Mouse (Mus musculus): ENCODE data around the gene Rgs14. TPM values are rescaled to one million over a fixed set of nuclear protein-coding genes. Genes with fewer than 3 reads are reported as not detected.

Gene Rgs14
- polyA plus RNA-seq, 1 experiment from 2014 or later = 0.56 TPM

DNA sequence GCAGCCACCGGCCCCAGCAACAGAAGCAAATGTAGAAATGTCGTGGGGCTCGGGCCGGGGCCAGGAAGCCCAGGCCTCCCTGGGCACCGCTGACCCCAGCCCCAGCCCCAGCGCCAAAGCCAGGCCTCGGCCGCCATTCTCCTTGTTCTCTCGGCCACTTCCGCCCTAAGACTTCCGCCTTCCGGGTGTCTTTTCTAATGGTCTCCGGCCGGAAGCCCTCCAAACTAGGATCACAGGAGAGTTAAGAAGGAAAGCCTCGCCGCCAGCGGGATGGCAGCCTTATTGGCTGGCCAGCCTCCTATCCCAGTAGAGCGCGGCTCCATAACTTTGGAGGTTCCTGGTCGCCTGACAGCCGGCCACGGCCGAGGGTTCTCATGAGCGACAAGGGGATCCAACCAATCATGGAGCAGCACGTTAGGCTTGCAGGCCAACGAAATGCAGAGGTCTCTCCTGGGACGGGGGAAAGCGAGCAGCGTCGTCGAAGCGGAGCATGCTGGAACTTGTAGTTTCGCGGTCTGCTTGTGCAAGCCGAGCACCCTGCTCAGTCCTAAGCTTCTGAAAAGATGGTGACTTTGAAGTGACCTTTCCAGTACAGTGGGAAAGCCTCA lies 7.0 kb upstream of the Rgs14 start, which contains the start of gene Lman2:
Gene Lman2 (minus strand): TSS at position 331 of the 608 bp plus-strand sequence.
- under 1% methylated on average over 35 of the region's 35 CpGs for WGBS
- no peaks in the 10 kb centered on the region; the same call in 1 of the 2 replicates for H3K27me3 ChIP-seq (ENCODE audit: control insufficient read depth, insufficient read depth, low read length)
- no peaks in the 10 kb centered on the region for H3K36me3 ChIP-seq (replicated peaks; ENCODE audit: control insufficient read depth, insufficient read depth, low read depth, low read length)
- peak; percentile 98 for ATAC-seq (replicated peaks; ENCODE audit: insufficient number of reproducible peaks, low FRiP score, low TSS enrichment, low read depth)
- peak within 1 kb of the TSS; percentile 80 for H3K27ac ChIP-seq (replicated peaks; ENCODE audit: low read depth, low read length)
- peak; percentile 100 for DNase-seq (ENCODE audit: low spot score)
- H3K4me1 ChIP-seq (ENCODE audit: control insufficient read depth, insufficient read depth, low read length) = no peaks in the 10 kb centered on the region; the same call in 1 of the 2 replicates
- H3K9me3 ChIP-seq (replicated peaks; ENCODE audit: control insufficient read depth, low read length) = no peaks in the 10 kb centered on the region
- peak within 1 kb of the TSS; percentile 87 for H3K9ac ChIP-seq (replicated peaks; ENCODE audit: low read length)
- H3K4me2 ChIP-seq (ENCODE audit: low read depth, low read length) = peak within 1 kb of the TSS; percentile 74
- H3K4me3 ChIP-seq (ENCODE audit: low read depth, low read length) = peak within 1 kb of the TSS; percentile 98

DNA sequence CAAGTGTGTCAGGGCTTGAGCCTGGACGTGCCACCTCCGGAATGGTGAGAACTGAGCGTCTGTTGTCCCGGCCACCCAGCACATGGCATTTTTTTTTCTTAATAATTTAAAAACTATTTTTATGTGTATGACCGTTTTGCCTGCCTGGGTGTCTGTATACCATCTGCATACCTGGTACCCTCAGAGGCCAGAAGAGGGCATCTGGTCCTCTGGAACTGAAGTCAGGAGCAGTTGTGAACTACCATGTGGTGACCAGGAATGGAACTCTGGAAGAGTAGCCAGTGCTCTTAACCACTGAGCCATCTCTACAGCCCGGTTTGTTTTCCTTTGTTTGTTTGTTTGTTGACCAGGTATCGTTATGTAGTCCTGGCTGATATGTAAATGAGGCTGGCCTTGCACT lies 1.1 kb upstream of the Rgs14 start:
- Histone ChIP-seq H3K9ac (replicated peaks; ENCODE audit: low read length) (no peak overlapping the region), H3K4me2 (ENCODE audit: low read depth, low read length) (no peak overlapping the region), H3K4me3 (ENCODE audit: low read depth, low read length) (no peak overlapping the region), H3K36me3 (replicated peaks; ENCODE audit: control insufficient read depth, insufficient read depth, low read depth, low read length) (no peaks in the 10 kb centered on the region), H3K27ac (replicated peaks; ENCODE audit: low read depth, low read length) (no peak overlapping the region), H3K9me3 (replicated peaks; ENCODE audit: control insufficient read depth, low read length) (no peaks in the 10 kb centered on the region), H3K4me1 (ENCODE audit: control insufficient read depth, insufficient read depth, low read length) (no peaks in the 10 kb centered on the region), H3K27me3 (ENCODE audit: control insufficient read depth, insufficient read depth, low read length) (no peaks in the 10 kb centered on the region)
- 79% methylated on average over 7 of the region's 7 CpGs for WGBS
- ATAC-seq (replicated peaks; ENCODE audit: insufficient number of reproducible peaks, low FRiP score, low TSS enrichment, low read depth) (no peak), DNase-seq (ENCODE audit: low spot score) (no peak)

DNA sequence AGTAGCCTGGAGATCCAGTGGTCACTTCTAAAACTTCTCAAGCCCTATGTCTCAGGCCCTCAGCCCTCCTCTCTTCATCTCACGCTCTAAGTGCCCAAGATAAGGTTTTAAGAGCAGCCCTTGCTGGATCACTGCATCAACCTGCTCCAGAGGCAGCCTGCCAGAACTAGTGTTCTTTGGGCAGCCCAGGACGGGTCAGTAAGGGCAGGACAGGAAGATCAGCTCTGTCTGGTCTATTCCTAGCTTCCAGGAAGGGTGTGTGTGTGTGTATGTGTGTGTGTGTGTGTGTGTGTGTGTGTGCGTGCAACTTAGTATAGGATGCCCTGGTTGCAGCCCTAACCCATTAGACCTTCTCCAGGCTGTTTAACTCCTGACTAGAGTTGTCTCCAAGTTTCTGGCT lies 702 bp downstream of the Rgs14 start:
- Histone ChIP-seq H3K27me3 (ENCODE audit: control insufficient read depth, insufficient read depth, low read length) (no peaks in the 10 kb centered on the region), H3K36me3 (replicated peaks; ENCODE audit: control insufficient read depth, insufficient read depth, low read depth, low read length) (no peaks in the 10 kb centered on the region), H3K4me2 (ENCODE audit: low read depth, low read length) (no peak overlapping the region), H3K4me3 (ENCODE audit: low read depth, low read length) (no peak overlapping the region), H3K9ac (replicated peaks; ENCODE audit: low read length) (no peak overlapping the region), H3K9me3 (replicated peaks; ENCODE audit: control insufficient read depth, low read length) (no peaks in the 10 kb centered on the region), H3K4me1 (ENCODE audit: control insufficient read depth, insufficient read depth, low read length) (no peaks in the 10 kb centered on the region), H3K27ac (replicated peaks; ENCODE audit: low read depth, low read length) (no peak overlapping the region)
- DNase-seq (ENCODE audit: low spot score) (no peak), ATAC-seq (replicated peaks; ENCODE audit: insufficient number of reproducible peaks, low FRiP score, low TSS enrichment, low read depth) (no peak)
- 67% methylated on average over 3 of the region's 3 CpGs for WGBS

DNA sequence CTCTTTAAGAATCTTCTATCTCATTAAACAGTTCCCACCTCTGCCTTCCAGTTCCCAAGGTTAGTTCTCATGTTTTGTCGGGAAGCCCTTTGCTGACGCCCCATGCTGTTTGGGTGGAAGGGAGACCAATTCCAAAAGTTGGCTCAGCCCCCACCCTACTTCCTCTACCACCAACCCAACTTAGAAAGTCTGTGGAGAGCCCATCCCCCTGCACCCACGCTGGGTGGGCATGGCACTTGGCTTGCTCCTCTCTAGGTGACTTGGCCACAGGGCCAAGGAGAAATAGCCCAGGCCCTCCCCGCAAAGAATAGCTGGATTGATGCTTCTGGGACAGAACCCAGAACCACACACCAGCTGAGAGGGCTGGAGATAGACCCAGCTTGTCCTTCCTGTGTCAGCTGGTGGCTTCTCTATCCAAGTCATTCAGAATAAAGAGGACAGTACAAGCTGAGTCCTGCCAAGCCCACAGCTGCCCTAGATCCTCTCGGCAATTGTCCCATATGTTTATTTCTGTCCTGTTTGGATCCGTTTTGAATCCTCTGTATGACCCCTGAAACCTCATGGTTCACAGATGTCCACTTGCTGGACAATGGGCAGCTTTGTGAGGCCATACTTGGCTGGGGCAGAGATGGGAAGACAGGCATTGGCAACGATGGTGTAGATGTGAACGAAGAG lies 1.6 kb downstream of the Rgs14 start:
- no peak overlapping the region for H3K9ac ChIP-seq (replicated peaks; ENCODE audit: low read length)
- no peaks in the 10 kb centered on the region for H3K27me3 ChIP-seq (ENCODE audit: control insufficient read depth, insufficient read depth, low read length)
- no peak overlapping the region for H3K27ac ChIP-seq (replicated peaks; ENCODE audit: low read depth, low read length)
- no peak overlapping the region for H3K4me3 ChIP-seq (ENCODE audit: low read depth, low read length)
- no peaks in the 10 kb centered on the region for H3K9me3 ChIP-seq (replicated peaks; ENCODE audit: control insufficient read depth, low read length)
- no peak for DNase-seq (ENCODE audit: low spot score)
- no peaks in the 10 kb centered on the region for H3K4me1 ChIP-seq (ENCODE audit: control insufficient read depth, insufficient read depth, low read length)
- no peak for ATAC-seq (replicated peaks; ENCODE audit: insufficient number of reproducible peaks, low FRiP score, low TSS enrichment, low read depth)
- no peak overlapping the region for H3K4me2 ChIP-seq (ENCODE audit: low read depth, low read length)
- WGBS = 54% methylated on average over 8 of the region's 8 CpGs
- no peaks in the 10 kb centered on the region for H3K36me3 ChIP-seq (replicated peaks; ENCODE audit: control insufficient read depth, insufficient read depth, low read depth, low read length)

- Histone ChIP-seq H3K36me3 (replicated peaks; ENCODE audit: control insufficient read depth, insufficient read depth, low read depth, low read length) (no peaks in the 10 kb centered on the region), H3K27me3 (ENCODE audit: control insufficient read depth, insufficient read depth, low read length) (no peaks in the 10 kb centered on the region), H3K4me1 (ENCODE audit: control insufficient read depth, insufficient read depth, low read length) (no peaks in the 10 kb centered on the region), H3K27ac (replicated peaks; ENCODE audit: low read depth, low read length) (no peak overlapping the region), H3K4me3 (ENCODE audit: low read depth, low read length) (no peak overlapping the region), H3K9me3 (replicated peaks; ENCODE audit: control insufficient read depth, low read length) (no peaks in the 10 kb centered on the region), H3K4me2 (ENCODE audit: low read depth, low read length) (no peak overlapping the region), H3K9ac (replicated peaks; ENCODE audit: low read length) (no peak overlapping the region)
- WGBS = 40% methylated on average over 5 of the region's 5 CpGs
- no peak for DNase-seq (ENCODE audit: low spot score)
- ATAC-seq (replicated peaks; ENCODE audit: insufficient number of reproducible peaks, low FRiP score, low TSS enrichment, low read depth) = no peak
These were observed 2.2 kb downstream of the Rgs14 start for GRCm38 (mm10) chr13:55371740-55372139.

DNA sequence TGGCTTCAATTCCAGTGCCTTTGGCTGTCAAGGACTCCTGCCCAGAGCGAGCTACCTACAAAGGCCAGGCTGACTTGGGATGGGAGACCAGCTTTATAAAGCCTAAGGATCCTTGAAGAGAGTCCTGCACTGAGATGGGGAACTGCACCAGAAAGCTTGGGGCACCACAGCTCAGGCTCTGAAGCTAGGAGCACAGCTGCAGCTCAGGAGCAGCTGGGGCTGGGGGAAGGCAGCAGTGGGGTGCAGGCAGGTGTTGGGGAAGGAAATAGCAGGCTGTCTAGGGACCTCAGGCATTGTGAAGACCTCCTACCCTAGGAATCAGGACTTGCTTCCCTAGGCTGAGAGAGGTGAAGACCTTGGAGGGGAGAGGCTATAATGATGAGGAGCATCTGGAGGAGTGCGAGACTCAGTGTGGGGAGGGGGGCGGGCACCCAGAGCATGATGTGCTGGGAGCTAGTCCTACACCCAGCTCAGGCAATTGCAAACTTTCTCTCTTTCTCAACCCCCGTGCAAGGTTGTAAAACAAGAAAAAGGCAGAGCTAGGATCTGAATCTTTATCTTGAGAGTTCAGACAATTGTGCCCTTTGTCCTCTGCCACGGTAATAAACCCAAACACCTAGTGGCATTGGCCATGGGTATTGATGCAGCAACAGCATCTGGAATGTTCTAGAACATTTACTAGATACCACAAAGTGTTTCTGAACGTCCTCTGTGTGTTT lies 4.8 kb downstream of the Rgs14 start:
- H3K4me1 ChIP-seq (ENCODE audit: control insufficient read depth, insufficient read depth, low read length) = no peaks in the 10 kb centered on the region; the same call in 1 of the 2 replicates
- H3K27me3 ChIP-seq (ENCODE audit: control insufficient read depth, insufficient read depth, low read length) = peaks cover 16% of the 10 kb centered on the region
- H3K4me2 ChIP-seq (ENCODE audit: low read depth, low read length) = no peak overlapping the region
- no peak overlapping the region for H3K4me3 ChIP-seq (ENCODE audit: low read depth, low read length)
- H3K9ac ChIP-seq (replicated peaks; ENCODE audit: low read length) = no peak overlapping the region
- H3K36me3 ChIP-seq (replicated peaks; ENCODE audit: control insufficient read depth, insufficient read depth, low read depth, low read length) = no peaks in the 10 kb centered on the region
- H3K27ac ChIP-seq (replicated peaks; ENCODE audit: low read depth, low read length) = no peak overlapping the region
- DNase-seq (ENCODE audit: low spot score) = no peak
- ATAC-seq (replicated peaks; ENCODE audit: insufficient number of reproducible peaks, low FRiP score, low TSS enrichment, low read depth) = no peak
- 65% methylated on average over 6 of the region's 6 CpGs for WGBS
- H3K9me3 ChIP-seq (replicated peaks; ENCODE audit: control insufficient read depth, low read length) = no peaks in the 10 kb centered on the region

- Histone ChIP-seq H3K4me2 (ENCODE audit: low read depth, low read length) (no peak overlapping the region), H3K9ac (replicated peaks; ENCODE audit: low read length) (no peak overlapping the region), H3K4me1 (ENCODE audit: control insufficient read depth, insufficient read depth, low read length) (no peaks in the 10 kb centered on the region; the same call in 1 of the 2 replicates), H3K27me3 (ENCODE audit: control insufficient read depth, insufficient read depth, low read length) (peaks cover 27% of the 10 kb centered on the region), H3K9me3 (replicated peaks; ENCODE audit: control insufficient read depth, low read length) (no peaks in the 10 kb centered on the region), H3K27ac (replicated peaks; ENCODE audit: low read depth, low read length) (no peak overlapping the region), H3K36me3 (replicated peaks; ENCODE audit: control insufficient read depth, insufficient read depth, low read depth, low read length) (no peaks in the 10 kb centered on the region), H3K4me3 (ENCODE audit: low read depth, low read length) (no peak overlapping the region)
- 71% methylated on average over 2 of the region's 2 CpGs for WGBS
- DNase-seq (ENCODE audit: low spot score) = no peak
- ATAC-seq (replicated peaks; ENCODE audit: insufficient number of reproducible peaks, low FRiP score, low TSS enrichment, low read depth) = no peak
These were observed 6.3 kb downstream of the Rgs14 start for GRCm38 (mm10) chr13:55375877-55376276.
